Mouse (Mus musculus) liver, embryonic 15.5 days (tissue): ENCODE measurements around the gene B3glct. TPM values are rescaled to one million over a fixed set of nuclear protein-coding genes. Genes with fewer than 3 reads are reported as not detected.

ENCODE experiments used
- ATAC-seq: fragments of 200-750 bp; cut with Nextera tagmentation; 2 replicates; pipeline ENCODE4 v1.8.0; 2017; ENCODE audit warnings: moderate number of reproducible peaks, mild to moderate bottlenecking, moderate library complexity; ENCODE audit not compliant: insufficient read depth
- H3K27ac ChIP-seq: fragments of 300-500 bp; sonication (generic); replicated peaks from 2 replicates; pipeline ENCODE4 v1.5.1; 2015; ENCODE audit warnings: mild to moderate bottlenecking, inconsistent platforms
- H3K27me3 ChIP-seq: fragments of 300-500 bp; sonication (generic); 2 replicates; pipeline ENCODE4 v1.6.1; 2015; ENCODE audit warnings: mild to moderate bottlenecking, inconsistent platforms
- H3K36me3 ChIP-seq: fragments of 300-500 bp; sonication (generic); replicated peaks from 2 replicates; pipeline ENCODE4 v1.6.1; 2015; ENCODE audit warnings: moderate library complexity, mild to moderate bottlenecking, inconsistent platforms
- H3K4me1 ChIP-seq: fragments of 300-500 bp; sonication (generic); replicated peaks from 2 replicates; pipeline ENCODE4 v1.6.1; 2015; ENCODE audit warnings: inconsistent platforms
- H3K4me2 ChIP-seq: fragments of 300-500 bp; sonication (generic); 2 replicates; pipeline ENCODE4 v1.6.1; 2015; ENCODE audit warnings: moderate library complexity, mild to moderate bottlenecking, inconsistent platforms
- H3K4me3 ChIP-seq: fragments of 300-500 bp; sonication (generic); replicated peaks from 2 replicates; pipeline ENCODE4 v1.5.1; 2015; ENCODE audit warnings: mild to moderate bottlenecking, inconsistent platforms
- H3K9ac ChIP-seq: fragments of 300-500 bp; sonication (generic); 2 replicates; pipeline ENCODE4 v1.6.1; 2015; ENCODE audit warnings: moderate library complexity, mild to moderate bottlenecking, inconsistent platforms
- H3K9me3 ChIP-seq: fragments of 300-500 bp; sonication (generic); replicated peaks from 2 replicates; pipeline ENCODE4 v1.6.1; 2016; ENCODE audit warnings: inconsistent platforms
- WGBS: fragments of 180-500 bp; shearing (Covaris S2); methylation state at CpG from one replicate; pipeline ENCODE4 v1.1.7; 2015; ENCODE audit warnings: mixed read lengths; ENCODE audit not compliant: insufficient replicate concordance; 5-methylcytosine and 5-hydroxymethylcytosine counted together
- polyA plus RNA-seq: library from polyadenylated mRNA; unstranded; fragments of >200 nt; fragmentation: Nextera tagmentation; extraction: Ambion mirVana; gene quantifications from 2 replicates; pipeline ENCODE4 v1.2.1, GENCODE M21; 2015

B3glct gene
- polyA plus RNA-seq, 1 experiment from 2014 or later, result 3.7 TPM

DNA sequence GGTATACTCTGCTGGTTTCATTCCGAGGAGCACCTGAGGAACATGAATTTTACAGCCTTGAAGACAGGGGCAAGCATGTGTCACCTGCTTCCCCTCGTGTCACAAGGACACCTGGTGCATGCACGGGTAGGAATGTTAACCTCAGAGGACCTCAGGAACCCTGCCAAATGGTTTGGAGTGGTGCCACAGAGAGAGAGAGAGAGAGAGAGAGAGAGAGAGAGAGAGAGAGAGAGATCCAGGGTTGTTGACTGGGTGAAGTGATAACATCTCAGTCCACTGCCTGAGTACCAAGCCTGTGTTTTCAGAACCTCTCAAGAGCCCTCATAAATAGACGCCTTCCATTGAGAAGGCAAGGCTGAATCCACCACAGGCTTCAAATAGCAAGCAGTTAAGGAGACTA, 29.8 kb upstream of the B3glct start:
- Histone ChIP-seq H3K4me2 (peak overlapping the region; percentile 59), H3K36me3 (no peaks in the 10 kb centered on the region), H3K27ac (peak overlapping the region; percentile 88), H3K27me3 (no peaks in the 10 kb centered on the region), H3K4me1 (peaks cover 42% of the 10 kb centered on the region), H3K9me3 (no peaks in the 10 kb centered on the region), H3K4me3 (no peak overlapping the region), H3K9ac (0 out of 2 replicates have a peak overlapping the region, but pooled peaks have one; percentile 18)
- no peak for ATAC-seq
- WGBS, result 43% methylated on average over 4 of the region's 4 CpGs

DNA sequence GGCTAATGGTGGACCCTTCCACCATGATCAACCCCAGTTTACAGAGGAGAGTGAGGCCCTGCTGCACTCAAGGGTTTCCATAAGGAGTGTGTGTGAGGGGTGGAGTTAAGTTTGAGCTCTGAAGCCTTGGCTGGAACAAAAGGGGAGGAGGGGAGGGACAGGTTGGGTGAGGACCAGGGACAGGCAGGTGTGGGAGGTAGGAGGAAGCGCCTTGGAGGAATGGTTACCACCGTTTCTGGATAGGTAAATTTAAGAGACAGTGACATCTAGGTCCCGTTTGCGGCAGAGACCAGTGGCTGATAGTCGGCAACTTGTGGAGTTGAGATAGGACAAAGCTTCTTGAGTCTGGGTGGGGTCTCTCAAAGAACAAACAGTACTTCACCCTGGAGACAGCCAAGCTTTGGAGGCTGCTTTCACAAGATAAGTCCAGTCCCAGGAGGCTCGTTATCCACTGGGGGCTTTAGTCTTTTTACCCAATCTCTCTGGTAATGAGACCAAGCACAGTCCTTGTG, 29.1 kb upstream of the B3glct start:
- Histone ChIP-seq H3K9ac (0 out of 2 replicates have a peak overlapping the region, but pooled peaks have one; percentile 18), H3K27me3 (no peaks in the 10 kb centered on the region), H3K36me3 (no peaks in the 10 kb centered on the region), H3K9me3 (no peaks in the 10 kb centered on the region), H3K4me1 (peaks cover 35% of the 10 kb centered on the region), H3K4me3 (0 out of 2 replicates have a peak overlapping the region, but pooled peaks have one; percentile 8), H3K27ac (peak overlapping the region; percentile 88), H3K4me2 (peak overlapping the region; percentile 59)
- WGBS, result 17% methylated on average over 6 of the region's 6 CpGs
- ATAC-seq, result peak; percentile 92

DNA sequence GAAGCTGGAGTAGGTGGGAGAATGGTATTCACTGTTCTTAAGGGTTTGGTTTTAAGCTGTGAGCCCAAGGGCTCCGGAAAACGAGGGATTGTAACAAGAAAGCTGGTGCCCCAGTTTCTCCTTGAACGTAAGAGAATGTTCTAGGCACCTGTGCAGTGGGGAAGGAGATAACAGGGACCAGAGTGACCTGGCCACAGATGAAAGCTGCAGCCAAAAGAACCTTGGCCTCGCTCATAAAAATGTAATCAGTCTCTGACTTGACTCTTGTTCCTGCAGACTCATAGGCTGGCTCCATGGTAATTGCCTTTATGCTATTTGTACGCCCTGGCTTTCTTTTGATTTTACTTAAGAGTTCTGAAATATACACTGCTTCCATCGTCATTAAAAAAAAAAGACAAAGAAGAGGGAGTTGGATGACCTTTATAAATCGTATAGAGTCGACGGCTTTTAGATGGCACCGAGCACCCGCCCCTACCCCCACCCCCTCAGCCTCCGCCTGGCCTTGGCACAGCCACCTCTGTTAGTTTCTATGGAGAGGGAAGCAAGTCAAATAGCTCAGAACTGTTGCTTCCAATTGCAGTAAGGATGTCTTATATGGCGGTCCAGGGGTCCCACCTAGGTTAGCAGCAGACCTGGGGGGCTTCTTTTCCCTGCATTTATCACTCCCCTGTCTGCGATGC, 28.4 kb upstream of the B3glct start:
- Histone ChIP-seq H3K36me3 (no peaks in the 10 kb centered on the region), H3K27ac (peak overlapping the region; percentile 88), H3K9me3 (no peaks in the 10 kb centered on the region), H3K27me3 (no peaks in the 10 kb centered on the region), H3K4me2 (peak overlapping the region; percentile 59), H3K4me3 (0 out of 2 replicates have a peak overlapping the region, but pooled peaks have one; percentile 8), H3K4me1 (peaks cover 34% of the 10 kb centered on the region), H3K9ac (peak overlapping the region; percentile 12; the same call in 1 of the 2 replicates)
- ATAC-seq, result peak; percentile 50
- 44% methylated on average over 14 of the region's 14 CpGs for WGBS

DNA sequence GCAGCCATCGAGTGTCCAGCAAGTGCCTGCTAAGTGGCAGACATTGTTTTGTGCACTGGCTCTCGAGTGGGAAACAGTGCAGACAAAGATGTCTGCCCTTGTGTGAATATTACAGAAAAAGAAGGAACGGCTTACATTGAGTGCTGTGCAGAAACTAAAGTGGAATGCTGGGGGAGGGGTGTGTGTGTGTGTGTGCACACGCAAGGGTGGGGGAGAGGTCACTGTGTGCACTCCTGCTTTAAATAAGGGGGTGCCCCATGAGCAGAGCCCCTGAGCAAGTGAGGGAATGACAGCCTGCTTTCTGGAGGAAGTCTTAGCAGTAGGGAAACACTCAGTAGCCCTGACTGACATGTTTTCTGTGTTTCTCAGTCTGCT, 27.9 kb upstream of the B3glct start:
- Histone ChIP-seq H3K36me3 (no peaks in the 10 kb centered on the region), H3K9me3 (no peaks in the 10 kb centered on the region), H3K27ac (peak overlapping the region; percentile 88), H3K4me3 (no peak overlapping the region), H3K9ac (no peak overlapping the region), H3K4me2 (0 out of 2 replicates have a peak overlapping the region, but pooled peaks have one; percentile 59), H3K4me1 (peaks cover 34% of the 10 kb centered on the region), H3K27me3 (no peaks in the 10 kb centered on the region)
- WGBS, result 58% methylated on average over 4 of the region's 4 CpGs
- ATAC-seq, result no peak

DNA sequence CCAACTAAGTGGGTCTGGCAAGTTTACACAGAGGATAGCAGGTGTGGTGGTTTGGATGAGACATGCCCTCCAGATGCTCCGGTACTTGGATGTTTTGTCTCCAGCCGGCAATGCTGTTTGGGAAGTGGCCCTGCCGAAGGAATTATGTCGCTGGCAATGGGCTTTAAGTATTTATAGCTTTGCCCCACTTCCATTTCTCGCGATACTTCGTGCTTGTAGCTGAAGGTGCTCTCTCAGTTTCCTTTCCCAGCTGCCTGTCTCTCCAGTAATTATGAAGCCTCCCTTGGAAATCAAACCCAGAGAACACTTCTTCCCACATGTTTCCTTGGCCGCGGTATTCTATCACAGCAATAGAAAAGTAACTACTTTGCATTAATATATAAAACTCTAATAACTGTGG, 22.4 kb upstream of the B3glct start:
- Histone ChIP-seq H3K4me1 (peaks cover 1% of the 10 kb centered on the region), H3K27me3 (no peaks in the 10 kb centered on the region), H3K4me2 (no peak overlapping the region), H3K4me3 (no peak overlapping the region), H3K9ac (no peak overlapping the region), H3K36me3 (no peaks in the 10 kb centered on the region), H3K27ac (no peak overlapping the region), H3K9me3 (no peaks in the 10 kb centered on the region)
- ATAC-seq, result no peak
- WGBS, result 85% methylated on average over 9 of the region's 9 CpGs

DNA sequence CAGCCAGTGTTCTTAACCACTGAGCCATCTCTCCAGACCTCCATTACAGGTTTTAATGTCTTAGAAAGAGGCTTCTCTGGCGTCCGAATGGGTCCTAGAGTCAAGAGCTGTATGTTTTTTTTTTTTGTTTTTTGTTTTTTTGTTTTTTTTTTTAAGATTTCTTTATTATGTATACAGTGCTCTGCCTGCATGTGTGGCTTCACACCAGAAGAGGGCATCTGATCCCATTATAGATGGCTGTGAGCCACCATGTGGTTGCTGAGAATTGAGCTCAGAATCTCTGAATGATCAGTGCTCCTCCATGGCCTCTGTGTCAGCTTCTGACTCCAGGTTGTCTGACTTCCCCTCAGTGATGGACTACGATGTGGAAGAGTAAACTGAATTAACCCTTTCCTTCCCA, 20.0 kb upstream of the B3glct start:
- no peak overlapping the region for H3K9ac ChIP-seq
- 43% methylated on average over 3 of the region's 3 CpGs for WGBS
- H3K27me3 ChIP-seq, result no peaks in the 10 kb centered on the region
- no peaks in the 10 kb centered on the region for H3K36me3 ChIP-seq
- no peak overlapping the region for H3K27ac ChIP-seq
- H3K9me3 ChIP-seq, result no peaks in the 10 kb centered on the region; the same call in 1 of the 2 replicates
- no peaks in the 10 kb centered on the region for H3K4me1 ChIP-seq
- no peak overlapping the region for H3K4me2 ChIP-seq
- no peak for ATAC-seq
- H3K4me3 ChIP-seq, result no peak overlapping the region

DNA sequence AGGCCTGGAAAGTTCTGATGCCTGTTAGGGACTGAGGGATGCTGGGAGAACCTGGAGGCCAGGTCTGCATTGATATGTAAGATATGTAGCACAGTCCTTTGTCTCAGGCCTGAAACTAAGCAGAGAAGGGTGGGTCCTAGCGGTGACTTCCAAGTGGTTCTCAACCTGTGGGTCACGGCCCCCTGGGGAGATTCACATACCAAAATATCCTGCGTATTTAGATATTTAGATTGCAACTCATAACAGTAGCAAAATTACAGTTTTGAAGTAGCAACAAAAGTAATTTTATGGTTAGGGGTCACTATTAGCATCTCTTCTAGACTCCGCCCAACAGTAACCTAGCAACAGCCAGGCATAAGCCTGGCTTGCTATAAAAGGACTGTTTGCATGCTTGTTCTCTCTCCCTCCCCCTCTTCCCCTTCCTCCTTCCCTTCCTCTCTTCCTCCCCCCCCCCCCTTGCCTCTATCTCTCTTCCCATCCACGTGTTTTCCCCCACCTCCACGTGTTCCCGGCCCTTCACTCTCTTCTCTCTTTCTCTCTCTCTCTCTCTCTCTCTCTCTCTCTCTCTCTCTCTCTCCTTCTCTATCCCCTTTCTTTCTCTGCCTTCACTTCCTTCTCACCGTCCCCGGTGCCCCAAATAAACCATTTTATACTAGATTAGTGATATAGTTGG, 19.2 kb upstream of the B3glct start:
- no peak for ATAC-seq
- H3K4me2 ChIP-seq, result no peak overlapping the region
- no peaks in the 10 kb centered on the region for H3K36me3 ChIP-seq
- WGBS, result 62% methylated on average over 9 of the region's 9 CpGs
- H3K27me3 ChIP-seq, result no peaks in the 10 kb centered on the region
- H3K4me3 ChIP-seq, result no peak overlapping the region
- H3K27ac ChIP-seq, result no peak overlapping the region
- H3K9ac ChIP-seq, result no peak overlapping the region
- no peaks in the 10 kb centered on the region; the same call in 1 of the 2 replicates for H3K9me3 ChIP-seq
- no peaks in the 10 kb centered on the region for H3K4me1 ChIP-seq

DNA sequence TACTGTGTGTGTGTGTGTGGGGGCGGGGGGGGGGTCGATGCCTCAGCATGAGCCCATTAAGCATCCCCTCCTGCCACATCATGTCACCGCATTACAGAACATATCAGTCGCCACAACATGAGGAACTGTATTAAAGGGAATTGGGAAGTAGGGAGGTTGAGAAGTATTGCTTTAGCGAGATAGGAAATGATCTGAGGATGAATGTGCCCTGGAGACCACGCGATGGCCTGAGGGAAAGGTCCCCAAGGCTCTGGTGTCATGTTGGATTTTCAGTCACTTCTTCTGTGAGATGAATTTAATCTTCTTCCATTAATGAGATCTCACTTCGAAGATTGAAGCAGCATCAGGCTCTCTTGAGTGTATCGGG, 18.6 kb upstream of the B3glct start:
- no peaks in the 10 kb centered on the region for H3K36me3 ChIP-seq
- no peak overlapping the region for H3K4me3 ChIP-seq
- no peaks in the 10 kb centered on the region; the same call in 1 of the 2 replicates for H3K9me3 ChIP-seq
- H3K9ac ChIP-seq, result no peak overlapping the region
- 41% methylated on average over 9 of the region's 9 CpGs for WGBS
- H3K27ac ChIP-seq, result no peak overlapping the region
- H3K4me2 ChIP-seq, result no peak overlapping the region
- H3K27me3 ChIP-seq, result no peaks in the 10 kb centered on the region
- H3K4me1 ChIP-seq, result no peaks in the 10 kb centered on the region
- no peak for ATAC-seq

DNA sequence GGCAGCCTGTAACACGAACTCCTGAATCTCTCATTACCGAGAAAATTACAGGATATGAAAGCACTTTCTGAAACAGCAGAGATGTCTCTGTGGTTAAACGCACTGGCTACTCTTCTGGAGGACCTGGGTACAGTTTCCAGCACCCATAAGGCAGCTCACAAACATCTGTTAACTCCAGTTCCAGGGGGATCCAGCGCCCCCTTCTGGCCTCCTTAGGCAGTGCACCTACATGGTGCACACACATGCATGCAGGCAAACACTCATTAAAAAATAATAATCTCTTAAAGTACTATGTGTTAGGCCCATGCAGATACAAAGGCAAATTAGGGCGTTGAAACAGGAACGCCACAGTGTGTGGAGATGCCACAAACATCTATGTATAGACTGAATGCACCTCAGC, 16.6 kb upstream of the B3glct start:
- ATAC-seq, result no peak

DNA sequence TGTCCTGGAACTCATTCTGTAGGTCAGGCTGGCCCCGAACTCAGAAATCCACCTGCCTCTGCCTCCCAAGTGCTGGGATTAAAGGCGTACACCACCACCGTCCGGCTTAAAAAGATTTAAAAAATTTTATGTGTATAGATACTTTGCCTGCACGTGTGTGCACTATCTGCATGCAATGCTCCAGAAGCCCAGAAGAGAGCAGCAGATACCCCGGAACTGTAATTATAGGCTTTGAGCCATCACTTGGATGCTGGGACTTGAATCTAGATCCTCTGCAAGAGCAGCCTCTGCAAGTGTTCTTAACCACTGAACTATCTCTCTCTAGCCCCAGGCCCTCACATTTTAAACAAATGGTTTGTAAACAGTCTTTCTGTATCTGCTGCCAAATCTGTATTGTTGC, 15.1 kb upstream of the B3glct start:
- 76% methylated on average over 6 of the region's 6 CpGs for WGBS
- Histone ChIP-seq H3K4me2 (no peak overlapping the region), H3K4me1 (no peaks in the 10 kb centered on the region), H3K27ac (no peak overlapping the region), H3K9me3 (no peaks in the 10 kb centered on the region; the same call in 1 of the 2 replicates), H3K9ac (no peak overlapping the region), H3K36me3 (no peaks in the 10 kb centered on the region), H3K27me3 (no peaks in the 10 kb centered on the region), H3K4me3 (no peak overlapping the region)
- no peak for ATAC-seq

More for the DNA sequence above, 16.6 kb upstream of the B3glct start:
- H3K4me1 ChIP-seq, result no peaks in the 10 kb centered on the region
- H3K27me3 ChIP-seq, result no peaks in the 10 kb centered on the region
- no peak overlapping the region for H3K27ac ChIP-seq
- 77% methylated on average over 6 of the region's 6 CpGs for WGBS
- H3K9ac ChIP-seq, result no peak overlapping the region
- no peaks in the 10 kb centered on the region; the same call in 1 of the 2 replicates for H3K9me3 ChIP-seq
- H3K4me2 ChIP-seq, result no peak overlapping the region
- no peaks in the 10 kb centered on the region for H3K36me3 ChIP-seq
- H3K4me3 ChIP-seq, result no peak overlapping the region

DNA sequence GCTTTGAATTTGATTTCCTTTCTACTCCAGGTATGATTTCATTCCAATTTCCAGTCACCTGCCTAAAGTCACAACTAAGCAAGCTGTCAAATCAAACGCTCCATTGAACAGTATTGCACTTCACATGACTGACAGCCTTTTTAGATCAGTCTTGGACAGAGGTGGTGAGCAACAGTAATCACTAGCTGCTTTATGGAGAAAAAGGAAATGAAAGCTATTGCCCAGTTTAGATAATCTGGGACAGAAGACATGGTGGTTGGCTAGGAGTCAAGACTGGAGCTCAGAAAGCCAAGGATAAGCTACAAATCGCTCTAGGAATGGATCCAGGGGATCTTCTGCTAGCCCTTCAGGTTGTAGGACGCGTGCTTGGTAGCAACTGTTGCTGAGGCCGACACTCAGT, 14.6 kb upstream of the B3glct start:
- Histone ChIP-seq H3K4me2 (no peak overlapping the region), H3K27me3 (no peaks in the 10 kb centered on the region), H3K4me3 (no peak overlapping the region), H3K9ac (no peak overlapping the region), H3K4me1 (no peaks in the 10 kb centered on the region), H3K27ac (no peak overlapping the region), H3K36me3 (no peaks in the 10 kb centered on the region), H3K9me3 (no peaks in the 10 kb centered on the region; the same call in 1 of the 2 replicates)
- WGBS, result 65% methylated on average over 5 of the region's 5 CpGs
- ATAC-seq, result no peak
